Mouse (Mus musculus): ENCODE results near the gene Gpr149.

- no peak for TF ChIP-seq CTCF (IDR thresholded peaks at IDR 0.05; ENCODE audit: insufficient read depth, low read depth, low read length)
- no peak for TF ChIP-seq POLR2A (IDR thresholded peaks at IDR 0.05; ENCODE audit: insufficient read depth, low read depth, low read length)
These were observed 112.4 kb downstream of the Gpr149 start for GRCm38 (mm10) chr3:62492568-62492967.
